Mouse (Mus musculus): Measurements from ENCODE around the gene Rictor. TPM values are rescaled to one million over a fixed set of nuclear protein-coding genes. Genes with fewer than 3 reads are reported as not detected.
"Not testable (repeated sequence)": the region's sequence is repeated elsewhere in the genome, so short reads cannot be mapped to it uniquely, and the experiment has no call there.

The Rictor gene
- total RNA-seq, 2 experiments from 2014 or later: 38.4 to 39.9 TPM

DNA sequence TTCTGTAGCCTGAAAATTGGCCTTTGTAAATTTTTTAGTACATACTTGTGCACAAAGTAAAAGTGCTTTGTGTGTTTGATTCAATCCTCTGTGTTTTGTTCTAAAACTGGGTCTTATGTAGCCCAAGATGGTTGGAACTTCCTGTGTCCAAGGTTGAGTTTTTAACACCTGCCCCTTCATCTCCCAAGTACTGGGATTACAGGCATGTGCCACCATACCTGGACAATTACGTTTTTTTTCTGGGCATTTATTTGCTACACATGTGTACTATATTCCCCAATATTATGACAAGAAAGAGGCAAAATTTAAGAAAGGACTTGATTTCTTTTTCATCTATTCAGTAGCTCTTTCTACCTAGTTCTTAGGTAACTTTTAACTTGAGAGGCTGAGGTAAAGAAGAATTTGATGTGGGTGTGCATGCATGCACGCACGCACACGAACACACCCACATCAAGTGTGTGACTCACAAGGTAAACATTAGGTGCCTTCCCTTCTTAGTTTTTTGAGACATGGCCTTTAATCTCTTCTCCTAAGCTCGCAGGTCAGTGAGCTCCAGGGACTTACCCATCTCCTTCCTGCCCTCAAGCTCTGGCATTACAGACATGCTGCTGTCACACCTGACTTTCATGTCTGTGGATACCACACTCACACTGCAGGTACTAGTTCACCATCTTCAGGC, 18.1 kb downstream of the Rictor start:
- intact Hi-C loops (cut with DNase I): no loop called here
- no peak for DNase-seq

DNA sequence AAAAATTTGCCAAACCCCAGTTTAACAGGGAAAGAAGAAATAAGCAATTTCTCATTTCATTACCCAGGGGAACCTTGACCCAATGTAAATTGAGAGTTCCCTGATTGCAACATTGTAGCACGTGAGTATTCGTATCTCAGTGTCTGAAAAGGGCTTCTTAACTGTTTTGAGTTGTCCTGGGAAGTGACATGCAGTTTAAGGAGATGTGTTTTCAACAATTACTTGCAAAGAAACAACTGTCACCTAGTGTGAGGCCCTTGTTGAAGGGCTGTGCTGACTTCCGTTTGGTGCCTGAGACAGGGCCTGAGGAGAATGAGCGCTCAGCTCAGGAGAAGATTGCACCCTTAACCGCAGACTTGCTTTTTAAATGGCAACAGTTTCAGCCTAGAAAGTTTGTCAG, 24.9 kb downstream of the Rictor start:
- intact Hi-C loops (cut with DNase I): no loop called here
- no peak for DNase-seq

GRCm38 (mm10) chr15:6739180-6739579, 31.0 kb downstream of the Rictor start:
- DNase-seq: no peak
- intact Hi-C loops (cut with DNase I): no loop called here

GRCm38 (mm10) chr15:6742337-6743025, 34.3 kb downstream of the Rictor start:
- intact Hi-C loops (cut with DNase I): no loop called here
- no peak for DNase-seq

DNA sequence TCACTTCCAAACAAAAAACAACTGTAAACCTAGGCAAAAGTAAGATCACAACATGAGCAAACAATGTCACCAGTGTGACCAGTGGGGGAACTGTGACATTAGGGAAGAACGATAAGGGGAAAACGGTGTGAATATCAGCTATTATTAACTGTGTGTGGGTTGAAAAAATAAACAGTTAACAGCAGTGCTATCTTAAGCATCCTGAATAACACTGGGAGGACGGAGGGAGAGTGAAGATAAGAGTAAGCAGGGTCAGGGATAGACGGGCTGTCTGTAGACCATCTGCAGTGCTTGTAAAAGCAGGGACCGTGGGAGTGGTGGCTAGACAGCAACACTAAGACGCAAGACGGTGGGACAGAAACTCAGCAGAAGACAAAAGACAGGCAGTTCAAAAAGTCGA, 35.5 kb downstream of the Rictor start:
- intact Hi-C loops (cut with DNase I): no loop called here
- DNase-seq: no peak

GRCm38 (mm10) chr15:6746301-6746983, 38.3 kb downstream of the Rictor start:
- DNase-seq; intact Hi-C loops (cut with DNase I): not testable (repeated sequence)

DNA sequence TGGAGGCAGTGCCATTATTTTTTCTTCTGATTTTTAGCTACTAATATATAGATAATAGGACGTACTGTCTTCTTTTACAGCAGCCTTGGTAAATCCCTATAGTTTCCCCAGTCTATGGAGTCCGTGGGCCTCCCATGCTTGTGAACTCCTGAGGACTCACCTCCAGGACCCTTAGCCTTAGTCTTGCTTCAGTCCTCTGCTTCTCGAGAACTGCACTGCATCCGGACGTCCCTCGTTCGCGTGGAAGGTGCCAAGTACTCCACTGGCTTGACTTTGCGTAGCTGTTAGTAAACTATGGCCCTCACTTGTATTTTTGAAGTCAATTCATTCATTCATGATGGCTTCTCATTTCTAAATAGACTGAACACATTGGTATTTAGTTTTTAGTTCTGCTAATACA, 38.8 kb downstream of the Rictor start:
- intact Hi-C loops (cut with DNase I): no loop called here

GRCm38 (mm10) chr15:6754400-6754799, 46.2 kb downstream of the Rictor start:
- DNase-seq: no peak
- intact Hi-C loops (cut with DNase I): no loop called here

More for the DNA sequence above, 38.8 kb downstream of the Rictor start:
- no peak for DNase-seq

DNA sequence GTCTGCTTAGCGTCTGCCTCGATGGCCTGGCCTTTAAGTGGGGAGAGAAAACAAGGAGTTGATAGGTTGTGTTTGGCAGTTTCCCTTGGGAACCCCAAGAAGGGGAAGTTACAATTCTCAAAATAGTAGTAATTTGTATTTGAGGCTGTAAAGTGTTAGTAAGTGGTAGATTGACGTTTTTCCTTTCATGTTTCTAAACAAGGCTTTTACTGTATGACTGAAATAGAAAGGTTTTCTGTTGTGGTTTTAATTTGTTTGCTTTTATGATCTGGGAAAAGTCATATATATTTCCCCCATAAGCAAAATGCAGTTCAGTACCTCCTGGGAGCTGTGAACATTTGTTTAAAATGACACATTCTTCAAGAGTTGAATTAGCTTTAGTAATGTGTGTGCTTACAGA, 64.1 kb downstream of the Rictor start:
- DNase-seq: no peak
- intact Hi-C loops (cut with DNase I): no loop called here

- DNase-seq: no peak
- intact Hi-C loops (cut with DNase I): no loop called here
These were observed 78.0 kb downstream of the Rictor start for GRCm38 (mm10) chr15:6786212-6786611.

- DNase-seq: no peak
- intact Hi-C loops (cut with DNase I): no loop called here
These were observed 79.1 kb downstream of the Rictor start for GRCm38 (mm10) chr15:6787236-6787635.

- intact Hi-C loops (cut with DNase I): no loop called here
These were observed 81.8 kb downstream of the Rictor start for GRCm38 (mm10) chr15:6790011-6790410.

DNA sequence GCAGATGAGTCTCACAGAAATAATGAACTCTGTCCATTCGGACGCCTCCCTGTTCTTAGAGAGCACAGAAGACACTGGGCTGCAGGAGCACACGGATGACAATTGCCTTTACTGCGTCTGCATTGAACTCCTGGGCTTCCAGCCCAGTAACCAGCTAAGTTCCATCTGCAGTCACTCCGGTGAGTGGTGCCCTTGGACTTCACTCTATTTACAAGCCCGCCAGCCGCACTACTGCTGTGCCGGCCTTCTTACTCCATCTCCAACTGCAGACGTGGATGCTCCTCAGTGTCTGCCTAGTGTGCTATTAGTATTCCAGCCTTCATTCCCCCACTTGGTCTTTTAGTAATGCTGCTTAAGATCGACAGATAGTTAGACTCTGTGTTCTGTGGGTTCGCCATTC, 83.5 kb downstream of the Rictor start:
- DNase-seq: no peak
- intact Hi-C loops (cut with DNase I): no loop called here

More at GRCm38 (mm10) chr15:6790011-6790410, 81.8 kb downstream of the Rictor start:
- DNase-seq: no peak

DNA sequence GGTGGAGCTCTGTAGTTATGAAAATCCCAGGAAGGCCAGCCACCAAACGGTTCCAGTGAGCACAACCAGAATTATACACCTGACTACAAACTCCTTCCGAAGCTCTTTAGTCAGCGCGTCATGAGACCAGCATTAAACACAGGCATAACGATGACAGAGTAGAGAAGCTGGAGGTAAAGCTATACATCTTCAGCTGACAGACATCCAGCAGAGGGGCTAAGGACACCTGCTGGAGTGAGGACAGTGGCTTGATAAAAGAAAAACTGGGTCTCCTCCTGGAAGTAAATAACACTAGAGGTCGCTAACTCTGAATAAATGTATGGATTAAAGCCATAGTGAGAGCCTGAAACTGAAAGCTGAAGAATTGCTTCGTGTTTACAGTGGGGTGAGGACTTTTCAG, 84.7 kb downstream of the Rictor start:
- intact Hi-C loops (cut with DNase I): no loop called here
- DNase-seq: no peak

DNA sequence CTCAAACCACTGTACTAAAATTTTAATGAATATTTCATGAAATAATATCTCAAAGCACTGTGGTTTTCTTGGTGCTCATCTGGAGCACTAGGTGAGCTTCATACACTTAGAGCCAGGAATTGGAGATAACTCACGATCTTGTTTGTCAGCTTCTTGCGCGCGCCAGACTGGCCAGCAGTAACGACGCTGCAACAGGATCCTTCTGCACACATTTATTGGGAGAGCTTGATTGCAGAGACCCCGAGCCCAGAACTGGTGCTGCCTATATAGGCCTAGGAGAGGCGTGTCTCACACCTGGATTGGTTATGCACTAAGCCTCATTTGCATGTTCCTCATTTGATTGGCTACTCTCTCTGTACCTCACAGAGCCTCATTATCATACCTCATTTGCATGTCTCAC, 93.0 kb downstream of the Rictor start:
- intact Hi-C loops (cut with DNase I); DNase-seq: not testable (repeated sequence)

DNA sequence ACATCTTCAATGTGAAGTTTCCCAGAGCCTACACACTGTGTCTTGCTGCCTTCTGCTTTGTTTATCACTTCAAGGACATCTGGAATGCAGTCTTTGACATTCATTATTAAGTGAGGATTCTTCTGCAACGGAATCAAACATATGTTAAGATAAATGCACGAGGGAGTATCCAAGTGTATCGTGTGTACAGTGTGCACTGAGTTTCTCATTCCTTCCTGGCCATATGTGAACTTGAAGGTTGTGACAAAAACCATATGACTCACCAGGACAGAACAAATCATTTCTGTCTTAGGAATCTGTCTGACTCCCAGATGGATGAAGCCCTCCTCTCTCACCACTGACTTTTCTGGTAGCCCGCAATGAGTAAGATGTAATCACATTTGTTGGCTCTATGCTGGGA, 107.6 kb downstream of the Rictor start:
- no peak for DNase-seq
- intact Hi-C loops (cut with DNase I): no loop called here

DNA sequence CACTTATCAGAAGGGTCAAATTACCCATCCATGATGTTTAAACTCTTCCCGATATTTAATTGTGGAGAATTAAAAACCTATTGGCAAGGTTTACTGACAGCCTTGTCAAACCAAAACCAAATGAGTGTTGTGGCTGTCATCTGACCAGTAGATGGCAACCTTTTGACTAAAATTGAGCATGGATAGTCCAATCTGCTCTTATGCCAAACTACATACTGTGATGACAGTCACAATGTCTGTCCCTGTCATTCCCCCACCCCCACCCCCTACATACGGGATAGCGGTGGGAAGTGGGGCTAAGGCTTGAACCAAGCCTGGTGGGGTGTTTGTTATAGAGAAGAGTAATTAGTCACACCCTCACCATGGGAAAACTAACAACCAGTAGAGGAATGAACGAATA, 132.0 kb downstream of the Rictor start:
- DNase-seq: peak; percentile 2
- intact Hi-C loops (cut with DNase I): no loop called here

DNA sequence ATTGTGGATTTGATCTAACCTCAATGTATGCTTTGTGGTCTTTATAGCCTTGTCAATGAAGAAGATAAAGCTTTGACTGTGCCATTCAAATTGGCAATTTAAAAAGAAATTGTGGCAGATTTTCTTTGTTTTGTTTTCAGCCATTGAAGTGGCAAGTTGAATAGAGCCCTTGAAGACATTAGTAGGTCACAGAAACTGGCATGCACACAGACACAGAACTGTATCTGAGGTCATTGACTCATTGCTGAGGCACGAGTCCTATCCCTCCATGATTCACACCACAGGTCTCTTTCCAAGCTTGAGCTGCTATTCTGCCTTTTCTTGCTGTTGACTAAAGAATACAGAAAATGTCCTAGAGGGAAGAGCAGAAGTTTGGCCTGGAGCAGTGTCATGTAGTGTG, 141.7 kb downstream of the Rictor start:
- intact Hi-C loops (cut with DNase I): no loop called here
- no peak for DNase-seq
